In genomic region chr14:62878076-62878475, GRCm38 (mm10) we compare ENCODE assay signal across 10 mouse cellular contexts. TPM values are rescaled to one million over a fixed set of nuclear protein-coding genes. Genes with fewer than 3 reads are reported as not detected.
DNase-seq lines count a peak whose midpoint lies in the region; ATAC-seq and TF ChIP-seq lines count a peak whose summit lies in the region.
"Had no signal": no experiment of that assay in that cellular context is flagged by ENCODE, and none has a peak within 500 bp of the region (broad histone marks: within the 10 kb centered on the region; RNA-seq: fewer than 3 reads in every experiment).

No protein-coding gene starts in this region.

- H3K9ac ChIP-seq in heart, postnatal 0 days (replicated peaks; ENCODE audit: low read depth, low read length): no peak overlapping the region
- H3K9ac ChIP-seq: embryonic facial prominence, embryonic 13.5 days; hindbrain, embryonic 12.5 days had no signal

- whole genome bisulfite sequencing in heart, postnatal 0 days: 11% methylated on average over 6 of the region's 6 CpGs

- no peak for TF ChIP-seq EP300 in heart, postnatal 0 days (IDR thresholded peaks at IDR 0.05; ENCODE audit: low read depth)

- peak overlapping the region; percentile 53 for H3K4me3 ChIP-seq in megakaryocyte, embryonic 14.5 days (replicated peaks)
- H3K4me3 ChIP-seq in heart, postnatal 0 days (ENCODE audit: low read depth, low read length): 0 out of 2 replicates have a peak overlapping the region, but pooled peaks have one; percentile 3
- H3K4me3 ChIP-seq: embryonic facial prominence, embryonic 13.5 days; hindbrain, embryonic 12.5 days; limb, embryonic 10.5 days had no signal

- no peaks in the 10 kb centered on the region for H3K27me3 ChIP-seq in megakaryocyte, embryonic 14.5 days (replicated peaks)
- no peaks in the 10 kb centered on the region for H3K27me3 ChIP-seq in heart, postnatal 0 days (ENCODE audit: control insufficient read depth, insufficient read depth, low read length)
- H3K27me3 ChIP-seq: embryonic facial prominence, embryonic 13.5 days; hindbrain, embryonic 12.5 days had no signal

- H3K4me2 ChIP-seq in heart, postnatal 0 days (ENCODE audit: low read depth, low read length): peak overlapping the region; percentile 49
- H3K4me2 ChIP-seq: embryonic facial prominence, embryonic 13.5 days; hindbrain, embryonic 12.5 days had no signal

- H3K4me1 ChIP-seq in megakaryocyte, embryonic 14.5 days: peaks cover 58% of the 10 kb centered on the region
- peaks cover 30% of the 10 kb centered on the region for H3K4me1 ChIP-seq in heart, postnatal 0 days (ENCODE audit: control insufficient read depth, insufficient read depth)

- no peaks in the 10 kb centered on the region for H3K9me3 ChIP-seq in megakaryocyte, embryonic 14.5 days
- no peaks in the 10 kb centered on the region for H3K9me3 ChIP-seq in heart, postnatal 0 days (replicated peaks; ENCODE audit: control insufficient read depth, low read length)
- H3K9me3 ChIP-seq: embryonic facial prominence, embryonic 13.5 days; hindbrain, embryonic 12.5 days; limb, embryonic 10.5 days had no signal

- ATAC-seq in megakaryocyte, adult 5-6 weeks (ENCODE audit: poor library complexity, severe bottlenecking): no peak
- peak; percentile 79 for ATAC-seq in heart, postnatal 0 days (ENCODE audit: insufficient read depth, low read depth)

- peak overlapping the region; percentile 76 for H3K27ac ChIP-seq in heart, postnatal 0 days (ENCODE audit: low read depth)
- H3K27ac ChIP-seq: embryonic facial prominence, embryonic 13.5 days; hindbrain, embryonic 12.5 days; limb, embryonic 10.5 days had no signal

- peak; percentile 30 to 36 for DNase-seq in cerebellum, postnatal 36 days
- DNase-seq in heart, postnatal 0 days (ENCODE audit: low spot score): peak; percentile 92
- DNase-seq in lung, postnatal 36 days: peak; percentile 66
- DNase-seq in kidney, adult 9 months: no peak
- no peak for DNase-seq in urinary bladder, postnatal 36 days (ENCODE audit: low spot score in 2 of 2)

- no peaks in the 10 kb centered on the region for H3K36me3 ChIP-seq in megakaryocyte, embryonic 14.5 days (replicated peaks; ENCODE audit: low read length)
- H3K36me3 ChIP-seq in heart, postnatal 0 days (replicated peaks; ENCODE audit: control insufficient read depth, insufficient read depth, low read length): no peaks in the 10 kb centered on the region
- H3K36me3 ChIP-seq: embryonic facial prominence, embryonic 13.5 days; hindbrain, embryonic 12.5 days; limb, embryonic 10.5 days had no signal

- TF ChIP-seq CTCF in heart, postnatal 0 days (IDR thresholded peaks at IDR 0.05; ENCODE audit: low read depth): no peak

RNA-seq across cellular contexts. Expression of gene Wdfy2, which starts 40.6 kb away (rescaled TPM):
- polyA plus RNA-seq in megakaryocyte, embryonic 14.5 days (2012; ENCODE audit: insufficient read depth, low replicate concordance): 0.49 and 0.56 TPM in 2 replicates
- 35.4 and 35.8 TPM in 2 replicates for total RNA-seq in megakaryocyte, adult 5-6 weeks (2015)
- 45.7 and 51.7 TPM in 2 replicates for total RNA-seq in megakaryocyte, adult 5-6 weeks (2017)
- 10.5 and 11.8 TPM in 2 replicates for total RNA-seq in heart, postnatal 0 days (2014; rRNA removed; ENCODE audit: low replicate concordance)
- polyA plus RNA-seq in heart, postnatal 0 days (2015; fragmentation: Nextera tagmentation; extraction: Ambion mirVana): 1.7 and 1.8 TPM in 2 replicates

Comparison
In these comparisons a context has a peak if more than half of its experiments do, and no peak if none do; other contexts are left out.
1. DNase-seq: peak in cerebellum, postnatal 36 days (2 of 2), heart, postnatal 0 days (single experiment) and lung, postnatal 36 days (single experiment); none in kidney, adult 9 months (single experiment) and urinary bladder, postnatal 36 days (0 of 2).